Mouse (Mus musculus): ENCODE data around the gene Mlh3.

- TF ChIP-seq CTCF (IDR thresholded peaks at IDR 0.05; ENCODE audit: low read depth, low read length) = no peak
- no peak for TF ChIP-seq EP300 (IDR thresholded peaks at IDR 0.05; ENCODE audit: insufficient read depth, low read depth, low read length)
- TF ChIP-seq POLR2A (IDR thresholded peaks at IDR 0.05; ENCODE audit: insufficient read depth, low read length) = no peak
Measured at GRCm38 (mm10) chr12:85203699-85204098, 66.7 kb downstream of the Mlh3 start.
